Mouse (Mus musculus): ENCODE measurements around the gene Celf2. TPM values are rescaled to one million over a fixed set of nuclear protein-coding genes. Genes with fewer than 3 reads are reported as not detected.

Gene Celf2
- total RNA-seq, 1 experiment = 3.7 TPM

DNA sequence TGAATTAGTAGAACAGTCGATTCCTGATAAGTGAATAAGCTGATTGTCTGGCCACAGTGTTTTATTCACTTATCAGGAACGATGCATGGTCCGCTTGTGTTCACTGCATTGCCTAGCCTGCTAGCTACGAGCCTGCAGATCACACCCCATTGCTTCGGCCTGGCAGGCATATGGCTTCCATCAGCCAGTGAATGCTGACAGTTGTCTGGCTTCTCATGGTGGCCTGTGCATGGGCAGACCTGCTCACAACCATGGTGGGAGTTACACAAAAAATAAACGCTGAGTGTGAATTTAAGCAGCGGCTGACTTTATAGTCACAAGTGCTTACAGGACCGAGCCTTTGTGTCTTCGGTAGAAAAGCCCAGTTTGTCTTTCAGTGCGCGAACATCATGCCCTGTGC lies 969.3 kb downstream of the Celf2 start:
- TF ChIP-seq ZNF384 (IDR thresholded peaks at IDR 0.05; ENCODE audit: low read depth, low read length) (no peak), CHD2 (IDR thresholded peaks at IDR 0.05; ENCODE audit: low read depth, low read length) (no peak), HCFC1 (IDR thresholded peaks at IDR 0.05; ENCODE audit: borderline replicate concordance, insufficient read depth, low read length) (no peak), ZC3H11A (IDR thresholded peaks at IDR 0.05; ENCODE audit: borderline replicate concordance, low read depth, low read length) (no peak), MAFK (IDR thresholded peaks at IDR 0.05; ENCODE audit: insufficient read depth, low read depth, low read length) (no peak)
- Histone ChIP-seq H3K9me3 (ENCODE audit: control insufficient read depth, insufficient read depth, low read depth, low read length) (no peaks in the 10 kb centered on the region), H3K36me3 (ENCODE audit: control insufficient read depth, insufficient read depth, low read length, poor library complexity, severe bottlenecking) (no peaks in the 10 kb centered on the region), H3K4me1 (ENCODE audit: control insufficient read depth in 2 of 2, insufficient read depth in 2 of 2, low read length in 2 of 2, poor library complexity in 1 of 2) (no peaks in the 10 kb centered on the region), H3K27ac (ENCODE audit: insufficient read depth, low read depth, low read length, poor library complexity, severe bottlenecking) (no peak overlapping the region), H3K4me3 (ENCODE audit: insufficient read depth in 1 of 2, low read depth in 1 of 2, low read length in 2 of 2, poor library complexity in 1 of 2, severe bottlenecking in 1 of 2) (no peak overlapping the region), H3K9ac (ENCODE audit: insufficient read depth, low read depth, low read length, poor library complexity, severe bottlenecking) (no peak overlapping the region)
- in situ Hi-C loops (cut with MboI; ENCODE audit: low sequenced_read_pairs in 2 of 2, unreplicated experiment in 2 of 2) = no loop called here
- no peak for DNase-seq (ENCODE audit: low read depth, low spot score)

DNA sequence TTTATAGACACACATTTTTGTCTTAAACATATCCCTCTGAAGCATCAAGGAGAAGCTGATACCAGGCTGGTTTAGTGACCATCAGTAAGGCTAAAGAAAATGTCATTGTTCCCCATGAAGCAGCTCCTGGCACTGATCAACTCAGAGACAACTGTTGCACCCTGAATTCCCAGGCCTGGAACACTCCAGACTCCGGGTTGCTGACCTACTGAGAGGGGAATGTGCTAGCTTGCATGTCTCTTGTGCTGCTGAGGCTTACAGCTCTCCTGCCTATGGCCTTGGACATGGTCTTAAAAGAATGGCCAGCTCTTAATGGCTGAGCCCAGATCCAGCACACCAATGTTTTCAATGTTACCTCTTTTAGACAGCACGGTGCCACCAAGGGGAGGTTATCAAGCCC lies 970.9 kb downstream of the Celf2 start:
- Histone ChIP-seq H3K36me3 (ENCODE audit: control insufficient read depth, insufficient read depth, low read length, poor library complexity, severe bottlenecking) (no peaks in the 10 kb centered on the region), H3K27ac (ENCODE audit: insufficient read depth, low read depth, low read length, poor library complexity, severe bottlenecking) (no peak overlapping the region), H3K4me3 (ENCODE audit: insufficient read depth in 1 of 2, low read depth in 1 of 2, low read length in 2 of 2, poor library complexity in 1 of 2, severe bottlenecking in 1 of 2) (no peak overlapping the region), H3K9me3 (ENCODE audit: control insufficient read depth, insufficient read depth, low read depth, low read length) (no peaks in the 10 kb centered on the region), H3K4me1 (ENCODE audit: control insufficient read depth in 2 of 2, insufficient read depth in 2 of 2, low read length in 2 of 2, poor library complexity in 1 of 2) (no peaks in the 10 kb centered on the region), H3K9ac (ENCODE audit: insufficient read depth, low read depth, low read length, poor library complexity, severe bottlenecking) (no peak overlapping the region)
- no peak for DNase-seq (ENCODE audit: low read depth, low spot score)
- TF ChIP-seq ZC3H11A (IDR thresholded peaks at IDR 0.05; ENCODE audit: borderline replicate concordance, low read depth, low read length) (no peak), MAFK (IDR thresholded peaks at IDR 0.05; ENCODE audit: insufficient read depth, low read depth, low read length) (no peak), HCFC1 (IDR thresholded peaks at IDR 0.05; ENCODE audit: borderline replicate concordance, insufficient read depth, low read length) (no peak), CHD2 (IDR thresholded peaks at IDR 0.05; ENCODE audit: low read depth, low read length) (no peak), ZNF384 (IDR thresholded peaks at IDR 0.05; ENCODE audit: low read depth, low read length) (no peak)
- in situ Hi-C loops (cut with MboI; ENCODE audit: low sequenced_read_pairs in 2 of 2, unreplicated experiment in 2 of 2) = no loop called here

DNA sequence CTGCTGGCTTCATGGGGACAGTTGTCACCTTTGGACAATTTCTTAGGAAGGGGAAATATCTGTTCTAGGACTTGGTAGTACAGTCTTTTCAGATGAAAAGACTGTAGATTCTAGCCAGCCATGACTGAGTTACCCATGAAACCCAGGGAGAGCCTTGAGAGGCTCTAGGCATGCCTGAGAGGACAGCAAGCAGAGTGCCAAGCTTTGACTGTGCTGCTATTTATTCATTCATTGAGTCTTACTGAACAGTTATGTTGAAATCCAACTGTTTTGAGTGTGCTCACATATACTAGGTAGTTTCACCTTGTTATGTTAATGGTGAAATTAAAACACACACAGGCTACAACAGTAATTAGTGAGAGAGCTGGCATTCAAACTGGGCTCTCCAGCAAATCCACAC lies 971.3 kb downstream of the Celf2 start:
- Histone ChIP-seq H3K9me3 (ENCODE audit: control insufficient read depth, insufficient read depth, low read depth, low read length) (no peaks in the 10 kb centered on the region), H3K4me1 (ENCODE audit: control insufficient read depth in 2 of 2, insufficient read depth in 2 of 2, low read length in 2 of 2, poor library complexity in 1 of 2) (no peaks in the 10 kb centered on the region), H3K9ac (ENCODE audit: insufficient read depth, low read depth, low read length, poor library complexity, severe bottlenecking) (no peak overlapping the region), H3K36me3 (ENCODE audit: control insufficient read depth, insufficient read depth, low read length, poor library complexity, severe bottlenecking) (no peaks in the 10 kb centered on the region), H3K27ac (ENCODE audit: insufficient read depth, low read depth, low read length, poor library complexity, severe bottlenecking) (no peak overlapping the region), H3K4me3 (ENCODE audit: insufficient read depth in 1 of 2, low read depth in 1 of 2, low read length in 2 of 2, poor library complexity in 1 of 2, severe bottlenecking in 1 of 2) (no peak overlapping the region)
- TF ChIP-seq MAFK (IDR thresholded peaks at IDR 0.05; ENCODE audit: insufficient read depth, low read depth, low read length) (no peak), ZC3H11A (IDR thresholded peaks at IDR 0.05; ENCODE audit: borderline replicate concordance, low read depth, low read length) (no peak), CHD2 (IDR thresholded peaks at IDR 0.05; ENCODE audit: low read depth, low read length) (no peak), ZNF384 (IDR thresholded peaks at IDR 0.05; ENCODE audit: low read depth, low read length) (no peak), HCFC1 (IDR thresholded peaks at IDR 0.05; ENCODE audit: borderline replicate concordance, insufficient read depth, low read length) (no peak)
- in situ Hi-C loops (cut with MboI; ENCODE audit: low sequenced_read_pairs in 2 of 2, unreplicated experiment in 2 of 2) = no loop called here
- no peak for DNase-seq (ENCODE audit: low read depth, low spot score)

DNA sequence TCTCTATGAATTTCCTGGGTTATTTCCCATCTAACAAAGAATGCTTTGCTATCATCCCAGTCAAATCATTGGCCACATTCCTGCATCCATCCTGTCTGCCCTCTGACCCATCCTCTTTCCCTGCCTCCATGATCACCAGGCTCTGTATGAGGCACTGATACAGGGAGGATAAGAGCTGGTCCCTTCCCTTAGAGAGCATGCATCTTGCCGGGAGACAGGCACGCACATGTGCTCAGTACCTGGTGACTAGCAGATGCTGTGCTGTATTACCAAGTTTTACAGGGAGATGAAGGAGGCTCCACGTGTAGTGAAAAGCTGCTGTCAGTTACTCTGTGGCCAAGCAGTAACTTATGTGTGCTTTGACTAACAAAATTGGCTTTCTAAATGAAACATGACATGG lies 972.0 kb downstream of the Celf2 start:
- DNase-seq (ENCODE audit: low read depth, low spot score) = no peak
- Histone ChIP-seq H3K9ac (ENCODE audit: insufficient read depth, low read depth, low read length, poor library complexity, severe bottlenecking) (no peak overlapping the region), H3K4me3 (ENCODE audit: insufficient read depth in 1 of 2, low read depth in 1 of 2, low read length in 2 of 2, poor library complexity in 1 of 2, severe bottlenecking in 1 of 2) (no peak overlapping the region), H3K9me3 (ENCODE audit: control insufficient read depth, insufficient read depth, low read depth, low read length) (no peaks in the 10 kb centered on the region), H3K36me3 (ENCODE audit: control insufficient read depth, insufficient read depth, low read length, poor library complexity, severe bottlenecking) (no peaks in the 10 kb centered on the region), H3K27ac (ENCODE audit: insufficient read depth, low read depth, low read length, poor library complexity, severe bottlenecking) (no peak overlapping the region), H3K4me1 (ENCODE audit: control insufficient read depth in 2 of 2, insufficient read depth in 2 of 2, low read length in 2 of 2, poor library complexity in 1 of 2) (no peaks in the 10 kb centered on the region)
- in situ Hi-C loops (cut with MboI; ENCODE audit: low sequenced_read_pairs in 2 of 2, unreplicated experiment in 2 of 2) = no loop called here
- no peak for TF ChIP-seq HCFC1 (IDR thresholded peaks at IDR 0.05; ENCODE audit: borderline replicate concordance, insufficient read depth, low read length)
- TF ChIP-seq CHD2 (IDR thresholded peaks at IDR 0.05; ENCODE audit: low read depth, low read length) = no peak
- no peak for TF ChIP-seq ZC3H11A (IDR thresholded peaks at IDR 0.05; ENCODE audit: borderline replicate concordance, low read depth, low read length)
- no peak for TF ChIP-seq ZNF384 (IDR thresholded peaks at IDR 0.05; ENCODE audit: low read depth, low read length)
- no peak for TF ChIP-seq MAFK (IDR thresholded peaks at IDR 0.05; ENCODE audit: insufficient read depth, low read depth, low read length)

DNA sequence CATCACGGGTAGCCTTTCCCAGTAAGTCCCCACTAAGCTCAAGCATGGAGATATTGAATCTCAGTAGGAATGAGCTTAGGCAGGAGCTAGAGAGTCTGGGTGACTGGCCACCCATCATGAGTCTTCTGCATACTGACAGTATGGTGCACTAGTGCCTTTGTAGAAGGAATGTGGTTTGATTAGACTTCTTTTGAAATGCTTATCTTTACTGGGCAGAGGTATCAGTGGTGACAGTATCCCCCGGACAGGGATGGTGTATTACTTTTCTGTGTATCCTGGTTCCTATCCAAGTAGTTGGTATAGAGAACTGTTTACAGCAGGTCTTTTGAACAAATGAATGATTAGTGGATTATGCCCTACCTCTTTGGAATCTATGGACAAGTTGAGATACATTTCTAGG lies 973.0 kb downstream of the Celf2 start:
- no peaks in the 10 kb centered on the region for H3K9me3 ChIP-seq (ENCODE audit: control insufficient read depth, insufficient read depth, low read depth, low read length)
- H3K4me1 ChIP-seq (ENCODE audit: control insufficient read depth in 2 of 2, insufficient read depth in 2 of 2, low read length in 2 of 2, poor library complexity in 1 of 2) = no peaks in the 10 kb centered on the region
- DNase-seq (ENCODE audit: low read depth, low spot score) = no peak
- TF ChIP-seq ZC3H11A (IDR thresholded peaks at IDR 0.05; ENCODE audit: borderline replicate concordance, low read depth, low read length) (no peak), HCFC1 (IDR thresholded peaks at IDR 0.05; ENCODE audit: borderline replicate concordance, insufficient read depth, low read length) (no peak), MAFK (IDR thresholded peaks at IDR 0.05; ENCODE audit: insufficient read depth, low read depth, low read length) (no peak), CHD2 (IDR thresholded peaks at IDR 0.05; ENCODE audit: low read depth, low read length) (no peak), ZNF384 (IDR thresholded peaks at IDR 0.05; ENCODE audit: low read depth, low read length) (no peak)
- no peak overlapping the region for H3K27ac ChIP-seq (ENCODE audit: insufficient read depth, low read depth, low read length, poor library complexity, severe bottlenecking)
- H3K9ac ChIP-seq (ENCODE audit: insufficient read depth, low read depth, low read length, poor library complexity, severe bottlenecking) = no peak overlapping the region
- H3K4me3 ChIP-seq (ENCODE audit: insufficient read depth in 1 of 2, low read depth in 1 of 2, low read length in 2 of 2, poor library complexity in 1 of 2, severe bottlenecking in 1 of 2) = no peak overlapping the region
- in situ Hi-C loops (cut with MboI; ENCODE audit: low sequenced_read_pairs in 2 of 2, unreplicated experiment in 2 of 2) = no loop called here
- H3K36me3 ChIP-seq (ENCODE audit: control insufficient read depth, insufficient read depth, low read length, poor library complexity, severe bottlenecking) = no peaks in the 10 kb centered on the region

Measured in ES-E14 (cell line).